Mouse (Mus musculus) frontal cortex, postnatal 36 days (tissue): ENCODE measurements around the gene Gm44502.
"Not testable (repeated sequence)": the region's sequence is repeated elsewhere in the genome, so short reads cannot be mapped to it uniquely, and the experiment has no call there.

Experiments
- DNase-seq, 2 experiments: peaks; one replicate each; pipeline ENCODE4 v3.0.0; 2022; ENCODE audit warnings: low spot score in 2 of 2

Gene Gm44502

DNA sequence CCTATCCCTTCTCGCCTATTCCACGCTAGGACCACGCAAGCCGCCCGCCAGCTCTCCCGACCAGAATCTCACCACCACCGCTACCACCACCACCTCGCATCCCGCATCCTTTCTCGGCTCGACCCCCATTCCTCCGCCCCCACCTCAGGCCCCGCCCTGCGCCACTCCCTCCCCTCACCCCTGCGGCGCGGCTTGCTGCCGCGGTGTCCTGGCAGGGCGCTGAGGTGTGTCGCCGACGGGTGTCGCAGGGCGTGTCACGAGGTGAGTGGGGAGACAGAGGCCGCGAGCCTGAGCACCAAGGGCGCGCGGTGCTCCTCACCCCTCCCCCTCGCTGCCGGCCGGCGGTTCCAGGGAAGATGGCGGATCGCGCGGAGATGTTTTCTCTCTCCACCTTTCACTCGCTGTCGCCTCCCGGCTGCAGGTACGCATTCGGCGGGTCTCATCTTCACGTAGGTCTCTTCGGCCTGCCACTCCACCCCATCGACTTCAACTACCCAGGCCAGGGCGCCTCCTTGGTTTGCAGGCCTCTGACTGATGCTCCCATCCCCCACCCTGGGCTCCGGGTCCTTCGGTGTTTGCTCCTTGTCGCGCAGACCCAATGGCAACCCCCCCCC is 24.5 kb upstream of the Gm44502 start, which contains the start of gene Mapk8ip2:
Gene Mapk8ip2 (plus strand): TSS at position 49 of the 614 bp plus-strand sequence.
- peak in 1 of 2 experiments; percentile 73 for DNase-seq

DNA sequence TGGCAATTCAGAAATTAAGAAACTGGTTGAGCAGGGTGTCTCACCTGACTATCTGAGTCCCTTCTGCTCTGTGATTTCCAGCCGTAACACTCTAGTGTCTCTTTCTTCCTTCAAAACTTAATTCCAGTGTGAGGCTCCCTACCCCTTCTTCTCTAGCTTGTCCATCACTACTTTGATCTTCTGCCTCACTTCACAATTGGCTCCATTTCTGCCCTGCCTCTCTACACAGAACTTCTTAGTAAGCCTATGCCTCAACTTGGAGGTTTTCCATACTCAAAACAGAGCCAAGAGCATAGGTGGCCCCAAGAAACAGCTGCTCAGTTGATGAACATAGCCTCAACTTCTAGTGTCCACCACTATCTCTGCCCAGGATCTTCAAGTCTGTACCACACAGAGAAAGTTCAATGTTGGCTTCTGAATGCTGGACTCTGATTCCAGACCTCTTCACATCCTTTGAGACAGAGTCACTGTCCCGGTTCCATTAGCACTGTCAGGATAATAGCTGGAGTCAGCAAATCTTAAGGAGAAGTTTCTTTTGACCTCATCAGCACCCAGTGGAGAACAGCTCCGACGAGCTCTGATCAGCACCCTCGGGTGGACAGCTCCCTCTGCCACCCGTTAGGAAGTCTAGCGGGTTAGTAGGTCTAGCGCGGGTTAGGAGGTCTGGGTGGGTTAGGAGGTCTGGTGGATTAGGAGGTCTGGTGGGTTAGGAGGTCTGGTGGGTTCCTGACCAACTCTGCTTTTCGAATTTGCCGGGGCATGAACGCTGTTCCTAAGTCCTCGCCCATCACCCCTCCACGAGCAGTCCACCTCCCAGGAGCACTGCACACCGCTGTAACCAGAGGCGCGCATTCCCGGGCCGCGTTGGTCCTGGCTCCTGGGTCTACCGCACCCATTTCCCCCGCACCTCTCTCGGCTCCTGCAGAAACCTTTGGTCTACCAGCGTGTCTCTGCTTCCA is 23.7 kb upstream of the Gm44502 start:
- no peak for DNase-seq

DNA sequence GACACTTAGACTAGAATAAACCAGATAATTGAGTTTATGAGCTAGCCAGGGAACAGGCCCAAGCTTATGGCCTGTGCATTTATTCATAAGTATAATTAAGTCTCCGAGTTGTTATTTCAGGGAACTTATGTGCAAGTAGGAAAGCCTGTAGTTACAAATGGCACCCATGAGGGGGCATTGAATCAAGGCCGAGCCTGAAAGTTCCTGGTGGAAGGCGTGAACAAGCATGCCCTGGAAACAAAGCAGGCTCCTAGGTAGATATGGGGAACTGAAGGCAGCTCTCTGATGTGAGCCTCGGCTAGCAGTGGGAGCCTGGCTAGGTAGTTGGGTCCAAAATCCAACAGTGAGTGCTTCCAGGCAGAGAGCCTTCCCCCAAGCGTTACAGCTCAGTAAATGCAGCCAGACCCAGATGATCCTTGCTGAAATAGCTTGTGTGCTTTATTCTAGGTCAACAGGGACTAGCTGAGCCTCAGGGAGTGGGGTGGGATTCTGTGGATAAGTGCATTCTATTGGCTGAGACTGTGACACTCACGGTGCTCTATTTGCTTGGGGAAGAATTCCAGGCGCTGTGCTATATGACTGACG is 13.1 kb upstream of the Gm44502 start:
- no peak for DNase-seq

DNA sequence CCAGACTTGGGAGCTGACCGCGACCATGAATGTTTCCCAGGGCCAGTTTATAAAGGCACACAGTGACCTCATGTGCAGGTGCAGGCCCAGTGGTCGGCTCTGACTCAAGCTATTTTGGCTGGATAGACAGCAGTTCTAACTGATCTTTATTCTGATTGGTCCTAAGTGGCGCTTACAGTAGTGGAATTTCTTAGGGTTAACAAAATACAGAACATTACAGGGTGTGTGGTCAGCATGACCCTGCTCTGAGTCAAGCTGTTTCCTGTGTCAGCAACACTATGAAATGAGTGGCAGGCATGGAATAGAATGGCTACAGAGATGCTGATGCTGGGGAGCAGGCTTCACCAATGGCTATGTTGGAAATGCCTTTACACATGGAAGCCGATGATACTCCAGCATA is 6.4 kb upstream of the Gm44502 start:
- no peak for DNase-seq

DNA sequence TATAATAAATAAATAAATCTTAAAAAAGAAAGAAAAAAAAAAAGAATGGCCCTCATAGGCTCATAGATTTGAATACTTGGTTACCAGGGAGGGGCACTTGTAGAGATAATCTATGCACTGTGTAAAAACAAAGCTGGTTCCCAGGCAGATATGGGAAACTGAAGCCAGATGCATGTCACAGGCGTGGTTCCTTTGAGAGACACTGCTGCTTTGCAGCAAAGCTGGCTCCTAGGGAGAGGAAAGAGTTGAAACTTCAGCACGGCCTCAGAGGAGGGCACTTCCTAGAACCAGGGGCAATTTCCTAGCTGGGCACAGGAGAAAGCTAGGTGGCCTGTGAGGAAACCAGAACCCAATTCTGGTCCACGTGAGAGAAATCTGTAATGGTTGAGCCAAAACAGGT is 4.6 kb upstream of the Gm44502 start:
- DNase-seq, result no peak

DNA sequence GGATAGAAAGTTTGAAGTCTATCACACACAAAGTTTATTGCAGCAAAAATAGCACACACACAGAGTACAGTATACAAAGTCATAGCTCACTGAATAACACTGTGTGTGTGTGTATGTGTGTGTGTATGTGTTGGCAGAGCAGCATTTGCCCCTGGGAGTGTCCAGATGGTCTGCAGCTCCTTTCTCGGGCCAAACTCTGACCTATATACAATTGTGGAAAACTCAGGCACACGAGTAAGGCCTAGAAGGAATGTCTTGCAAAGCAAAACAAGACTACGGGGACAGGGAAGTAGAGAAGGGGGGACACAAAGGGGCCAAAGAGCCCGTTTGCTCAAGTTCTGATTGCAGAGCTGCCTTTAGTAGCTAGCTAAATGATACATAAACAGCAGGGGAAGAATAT is 3.5 kb upstream of the Gm44502 start:
- no peak for DNase-seq

DNA sequence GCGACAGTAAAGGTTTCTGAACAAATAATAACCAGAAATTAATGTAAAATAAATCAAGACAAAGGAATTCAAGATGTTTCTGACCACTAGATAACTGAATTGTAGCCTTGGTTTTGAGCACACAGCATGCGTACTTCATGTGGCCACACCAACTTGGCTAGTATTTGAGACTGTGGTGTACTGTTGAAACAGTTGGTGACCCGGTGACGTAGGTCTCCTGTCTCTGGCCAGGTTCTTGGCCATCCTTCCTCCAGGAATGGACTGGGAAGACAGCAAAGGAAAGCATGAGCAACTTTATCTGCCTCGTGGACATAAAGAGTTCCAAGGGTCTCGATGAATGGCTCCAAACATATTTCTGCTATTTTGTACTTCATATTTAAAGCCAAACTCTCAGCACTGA is 2.3 kb upstream of the Gm44502 start:
- DNase-seq, result no peak

DNA sequence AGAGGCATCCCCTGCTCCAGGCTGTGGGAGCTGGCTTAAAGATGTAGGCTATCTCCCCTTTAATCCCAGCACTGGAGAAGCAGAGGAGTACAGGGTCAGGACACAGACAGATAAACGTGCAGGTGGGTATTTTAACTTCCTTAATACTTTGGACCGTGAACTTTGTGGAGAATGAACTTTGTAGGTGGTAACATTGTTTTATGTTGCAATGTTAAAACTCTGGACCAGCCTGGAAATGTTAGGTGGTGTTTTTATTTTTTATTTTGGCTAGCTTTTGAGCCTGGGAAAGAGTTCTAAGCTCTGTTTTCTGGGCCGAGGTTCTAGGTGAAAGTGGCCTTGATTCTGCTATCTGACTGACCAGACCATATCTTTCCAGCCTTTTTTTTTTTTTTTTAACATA is 1.8 kb upstream of the Gm44502 start:
- no peak for DNase-seq

DNA sequence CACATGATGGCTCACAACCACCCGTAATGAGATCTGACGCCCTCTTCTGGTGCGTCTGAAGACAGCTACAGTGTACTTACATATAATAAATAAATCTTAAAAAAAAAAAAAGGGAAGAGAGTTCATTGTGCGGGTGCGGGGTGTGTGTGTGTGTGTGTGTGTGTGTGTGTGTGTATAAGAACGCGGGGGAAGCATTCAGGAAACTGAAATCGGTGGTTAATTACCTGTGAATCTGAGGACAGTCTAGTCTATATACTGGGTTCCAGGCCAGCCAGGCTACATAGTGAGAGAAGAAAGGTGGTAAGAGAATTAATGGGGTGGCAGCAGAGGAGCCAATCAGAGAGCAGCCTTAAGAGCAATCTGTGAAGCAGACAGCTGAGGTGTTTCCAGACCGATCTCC is 1.3 kb upstream of the Gm44502 start:
- DNase-seq, result not testable (repeated sequence)

DNA sequence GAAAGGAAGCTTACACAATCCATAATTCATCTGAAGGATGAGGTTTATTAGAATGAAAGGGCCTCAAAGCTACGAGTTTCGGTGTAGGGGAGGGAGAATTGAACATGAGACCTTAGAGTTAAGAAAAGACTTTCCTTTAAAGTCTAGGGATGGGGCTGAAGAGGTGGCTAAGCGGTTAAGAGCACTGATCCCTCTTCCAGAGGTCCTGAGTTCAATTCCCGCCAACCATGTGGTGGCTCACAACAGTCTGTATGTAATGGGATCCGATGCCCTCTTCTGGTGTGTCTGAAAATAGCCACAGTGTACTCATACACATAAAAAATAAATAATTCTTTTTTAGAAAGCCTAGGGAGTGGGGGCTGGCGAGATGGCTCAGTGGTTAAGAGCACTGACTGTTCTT is 845 bp upstream of the Gm44502 start:
- no peak for DNase-seq

DNA sequence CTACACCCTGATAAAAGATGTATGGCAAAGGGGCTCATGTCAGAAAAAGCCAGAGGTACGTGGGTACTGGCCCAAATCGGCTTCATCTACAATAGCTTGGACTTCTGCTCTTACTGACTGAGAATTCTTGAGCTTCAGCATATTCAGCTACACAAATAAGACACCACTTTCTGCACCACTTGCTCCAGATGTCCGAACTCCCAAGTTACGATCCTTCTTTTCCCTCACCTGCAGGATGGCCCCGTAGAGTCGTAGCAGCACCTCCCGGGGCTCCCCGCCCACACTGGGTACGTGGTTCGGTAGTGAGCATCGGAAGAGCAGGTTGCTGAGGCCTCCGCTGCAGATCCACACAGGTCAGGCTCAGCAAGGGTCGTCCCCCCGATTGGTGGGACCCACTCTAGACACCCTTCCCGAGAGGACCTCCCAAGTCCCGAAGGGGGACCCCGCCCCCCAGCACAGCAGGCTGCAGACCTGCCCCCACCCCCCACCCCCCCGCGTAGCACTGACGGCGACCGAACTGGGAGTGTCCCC is 610 bp downstream of the Gm44502 start:
- DNase-seq, result peak in 1 of 2 experiments; percentile 11

DNA sequence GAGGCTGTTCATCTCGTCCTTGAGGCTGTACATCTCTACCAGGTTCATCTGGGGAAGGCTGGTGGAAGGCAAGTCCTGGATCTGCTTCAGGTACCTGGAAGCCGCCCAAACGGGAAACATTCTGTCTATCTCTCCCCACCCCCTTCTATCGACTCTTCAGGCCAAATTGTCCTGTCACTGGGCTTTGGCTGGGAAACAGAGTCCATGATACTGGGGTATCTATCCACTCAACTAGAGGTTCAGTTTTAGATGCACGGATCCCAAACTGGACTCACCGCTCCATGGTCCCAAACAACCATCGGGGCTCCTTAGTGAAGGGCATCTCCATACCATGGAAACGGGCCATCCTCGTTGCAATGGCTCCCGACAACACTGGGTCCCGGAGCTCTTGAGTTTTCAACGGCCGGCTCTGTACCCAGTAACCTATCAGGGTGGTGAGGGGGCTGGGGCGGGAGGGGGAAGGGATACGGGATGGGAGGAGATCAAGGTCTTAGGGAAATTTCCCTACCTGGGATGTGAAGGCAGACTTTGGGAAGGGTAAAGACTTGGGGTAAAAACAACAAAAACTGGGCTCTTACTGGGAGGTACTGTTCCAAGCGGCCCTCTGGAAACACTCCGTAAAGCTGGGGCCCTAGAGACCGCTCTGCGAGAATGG is 1.2 kb downstream of the Gm44502 start:
- no peak for DNase-seq

DNA sequence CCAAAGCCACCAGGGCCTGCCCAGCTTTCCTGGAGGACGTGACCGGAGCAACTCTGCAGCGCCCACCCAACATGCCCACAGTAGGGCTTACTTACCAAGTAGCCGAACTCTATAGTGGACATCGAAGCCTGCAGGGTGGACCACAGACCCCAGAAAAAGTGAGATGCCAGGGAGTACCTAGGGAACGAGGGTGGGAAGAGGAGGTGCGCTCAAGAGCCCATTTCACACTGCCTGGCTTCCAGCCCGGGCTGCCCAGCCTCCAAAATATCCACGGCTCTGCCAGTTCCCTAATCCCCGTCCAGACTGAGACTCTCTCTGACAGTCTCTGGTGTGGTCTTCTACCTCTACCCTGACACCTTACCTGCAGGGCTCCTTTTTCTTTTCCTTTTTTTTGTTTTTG is 2.8 kb downstream of the Gm44502 start:
- no peak for DNase-seq

DNA sequence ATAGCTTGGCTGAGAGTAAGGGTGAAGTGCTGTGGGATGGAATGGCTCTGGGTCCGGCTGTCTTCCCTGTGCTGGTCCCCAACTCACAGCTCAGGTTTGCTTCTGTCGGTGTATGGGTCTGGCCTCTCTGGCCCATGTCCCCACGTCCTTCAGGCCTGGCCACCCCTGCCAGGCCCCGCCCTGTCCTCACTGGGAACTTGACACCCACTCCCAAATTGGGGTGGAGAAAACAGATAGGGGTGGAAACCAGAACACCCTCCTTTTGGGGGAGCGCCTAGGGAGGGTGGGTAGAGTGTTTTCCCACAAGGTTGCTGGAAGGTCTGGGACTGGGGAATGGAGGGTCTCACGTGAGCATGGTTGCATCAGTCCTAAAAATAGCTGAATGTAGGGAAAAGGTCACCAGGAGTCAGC is 3.8 kb downstream of the Gm44502 start, which contains the start of gene Cpt1b:
Gene Cpt1b (minus strand): TSS at position 153 of the 411 bp plus-strand sequence.
- DNase-seq, result no peak

DNA sequence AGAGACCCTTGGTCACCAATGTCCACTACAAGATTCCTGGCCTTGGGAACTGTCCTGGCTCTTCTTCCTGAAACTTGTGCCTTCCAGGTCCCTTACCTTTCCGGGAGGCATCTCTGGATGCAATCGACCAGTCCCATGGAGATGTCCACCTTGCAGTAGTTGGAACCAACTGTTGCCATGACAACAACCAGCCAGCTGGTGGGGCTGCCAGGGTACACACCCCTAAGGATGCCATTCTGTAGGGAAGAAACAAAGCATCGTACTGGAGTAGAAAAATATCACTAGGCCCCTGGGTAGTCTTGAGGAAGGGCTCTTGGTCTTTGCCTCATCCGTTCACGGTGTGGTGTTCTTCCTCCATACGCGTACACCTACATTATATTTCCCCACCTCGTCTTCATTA is 4.9 kb downstream of the Gm44502 start:
- no peak for DNase-seq

DNA sequence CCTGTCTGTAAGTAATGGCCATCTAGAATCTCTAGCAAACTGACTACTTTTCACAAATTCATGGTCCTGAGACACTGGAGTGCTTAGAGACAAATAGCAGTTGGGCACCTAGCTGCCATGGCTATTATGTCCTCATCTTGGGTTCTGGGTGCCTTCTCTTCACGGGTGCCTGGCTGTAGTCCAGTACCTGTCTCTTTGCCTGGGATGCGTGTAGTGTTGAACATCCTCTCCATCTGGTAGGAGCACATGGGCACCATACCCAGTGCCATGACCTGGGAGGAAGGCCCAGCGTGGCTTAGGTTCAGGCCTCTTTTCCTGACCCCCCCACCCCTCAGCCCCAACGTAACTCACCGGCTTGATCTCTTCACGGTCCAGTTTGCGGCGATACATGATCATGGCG is 7.6 kb downstream of the Gm44502 start:
- no peak for DNase-seq

DNA sequence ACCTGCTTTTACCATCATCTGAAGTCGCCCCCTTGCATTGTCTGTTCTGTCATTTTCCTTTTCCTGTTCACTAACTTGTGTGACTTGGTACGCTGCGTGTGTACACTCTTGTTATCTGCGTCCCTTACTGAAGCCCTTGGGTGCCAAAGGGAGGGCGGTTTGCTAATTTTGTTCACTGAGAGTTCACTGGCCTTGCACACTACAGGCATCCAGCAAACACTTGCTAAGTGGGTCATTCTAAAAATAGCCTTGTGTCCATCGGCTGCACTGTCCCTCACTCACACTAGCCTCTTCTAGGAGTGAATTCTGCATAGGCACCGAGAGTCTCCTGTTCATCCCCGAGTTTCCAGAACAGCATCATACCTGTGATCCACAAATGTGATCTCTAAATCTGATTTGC is 14.2 kb downstream of the Gm44502 start:
- DNase-seq, result no peak

DNA sequence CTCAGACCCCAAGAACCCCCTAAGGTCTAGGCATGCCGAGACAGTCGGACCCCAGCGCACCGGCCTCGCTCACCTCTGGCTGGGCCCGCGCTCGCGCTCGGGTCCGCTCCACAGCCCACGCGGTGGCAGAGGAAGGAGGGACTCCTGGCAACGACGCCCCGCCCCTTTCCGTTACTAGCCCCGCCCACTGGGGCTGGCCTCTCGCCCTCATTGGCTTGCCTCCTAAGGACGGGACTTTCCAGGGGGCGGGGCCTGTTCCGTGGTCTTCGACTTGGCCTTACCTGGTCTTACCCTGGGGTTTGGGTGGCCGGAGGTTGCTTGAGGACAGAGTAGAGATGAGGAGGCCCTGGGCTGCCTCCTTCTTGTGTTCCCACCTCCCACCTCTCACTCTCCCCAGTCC is 19.4 kb downstream of the Gm44502 start, which contains the start of gene Syce3:
Gene Syce3 (minus strand): TSS at position 386 of the 400 bp plus-strand sequence.
- DNase-seq, result no peak

DNA sequence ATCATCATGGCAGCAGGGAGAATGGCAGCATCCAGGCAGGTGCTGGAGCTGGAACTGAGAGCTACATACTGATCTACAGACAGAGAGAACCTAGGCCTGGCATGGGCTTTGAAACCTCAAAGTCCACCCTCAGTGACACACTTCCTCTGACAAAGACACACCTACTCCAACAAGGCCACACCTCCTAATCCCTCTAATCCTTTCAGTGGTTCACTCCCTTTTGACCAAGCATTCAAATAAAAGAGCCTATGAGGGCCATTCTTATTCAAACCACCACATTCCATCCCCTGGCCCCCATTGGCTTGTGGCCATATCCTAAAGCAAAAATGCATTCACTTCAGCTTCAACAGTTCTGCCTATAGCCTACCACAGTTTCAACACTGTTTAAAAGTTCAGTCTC is 22.8 kb downstream of the Gm44502 start:
- DNase-seq, result no peak

DNA sequence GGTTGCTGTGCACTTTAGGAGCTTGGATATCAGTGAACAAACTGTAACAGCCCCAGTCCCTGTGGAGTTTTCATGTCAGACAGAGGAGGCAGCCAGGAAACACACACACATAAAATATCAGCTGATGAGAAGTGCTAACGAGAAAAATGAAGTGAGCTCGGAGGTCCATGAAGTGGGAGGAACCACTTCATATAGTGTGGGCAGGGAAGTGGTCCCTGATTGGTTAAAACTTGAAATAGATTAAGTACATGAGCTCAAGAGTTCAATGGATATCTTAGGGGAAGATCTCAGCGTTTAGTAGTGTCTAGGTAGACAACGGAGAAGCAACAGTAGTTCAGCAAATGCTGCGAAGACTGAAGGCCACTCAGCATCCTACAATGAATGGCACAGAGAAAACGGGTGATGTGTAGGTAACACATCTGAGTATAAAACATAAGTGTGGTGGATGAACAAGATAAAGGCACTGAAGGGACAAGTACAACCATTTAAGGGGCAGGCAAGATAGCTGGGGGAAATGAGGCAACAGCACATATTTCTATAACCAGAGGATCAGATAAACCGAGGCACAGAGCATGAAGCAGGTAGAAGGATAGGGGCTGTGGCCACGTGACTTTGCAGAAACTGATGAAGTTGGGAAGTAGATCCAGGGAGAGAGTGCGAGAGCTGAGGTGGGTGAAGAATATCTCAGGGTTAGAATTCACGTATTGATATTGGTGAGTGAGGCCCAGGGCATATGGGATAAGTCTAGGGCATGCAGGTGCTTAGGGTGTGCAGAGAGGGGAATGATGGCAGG is 24.5 kb downstream of the Gm44502 start:
- no peak for DNase-seq

DNA sequence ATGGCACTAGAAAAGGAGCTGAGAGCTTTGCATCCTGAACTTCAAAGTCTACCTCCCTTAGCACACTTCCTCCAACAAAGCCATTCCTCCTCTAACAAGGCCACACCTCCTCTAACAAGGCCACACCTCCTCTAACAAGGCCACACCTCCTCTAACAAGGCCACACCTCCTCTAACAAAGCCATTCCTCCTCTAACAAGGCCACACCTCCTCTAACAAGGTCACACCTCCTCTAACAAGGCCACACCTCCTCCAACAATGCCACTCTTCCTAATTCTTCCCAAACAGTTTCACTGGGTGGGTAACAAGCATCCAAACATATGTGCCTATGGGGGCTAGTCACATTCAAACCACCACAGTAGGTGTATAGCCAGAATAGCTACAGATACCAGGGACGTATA is 27.0 kb downstream of the Gm44502 start:
- DNase-seq, result no peak
